Comparison of ENCODE assay signal across 26 mouse cellular contexts in genomic region chr12:75781995-75782394, GRCm38 (mm10). TPM values are rescaled to one million over a fixed set of nuclear protein-coding genes. Genes with fewer than 3 reads are reported as not detected.
DNase-seq lines count a peak whose midpoint lies in the region; ATAC-seq and TF ChIP-seq lines count a peak whose summit lies in the region.
"Had no signal": no experiment of that assay in that cellular context is flagged by ENCODE, and none has a peak within 500 bp of the region (broad histone marks: within the 10 kb centered on the region; RNA-seq: fewer than 3 reads in every experiment).

No protein-coding gene starts in this region.

- ATAC-seq in liver, postnatal 0 days = no peak
- no peak for ATAC-seq in liver, embryonic 11.5 days (replicated peaks; ENCODE audit: low FRiP score)
- ATAC-seq in granulocyte monocyte progenitor cell, adult 5-6 weeks (replicated peaks; ENCODE audit: poor library complexity, severe bottlenecking) = peak; percentile 69
- ATAC-seq: CD4-positive, CD25-positive, alpha-beta regulatory T cell, adult 4 months; forebrain, embryonic 15.5 days; hindbrain, embryonic 16.5 days; Patski had no signal

- no peak for TF ChIP-seq CTCF in liver, postnatal 0 days (IDR thresholded peaks at IDR 0.05; ENCODE audit: low read depth)
- no peak for TF ChIP-seq CTCF in MEL (IDR thresholded peaks at IDR 0.05 in 2 of 3, conservative IDR thresholded peaks at IDR 0.05 in 1 of 3; ENCODE audit: control insufficient read depth in 1 of 3, insufficient read depth in 1 of 3, low read depth in 2 of 3, low read length in 3 of 3, poor library complexity in 1 of 3, severe bottlenecking in 1 of 3)

- no peak overlapping the region for H3K4me3 ChIP-seq in liver, postnatal 0 days (ENCODE audit: low read depth, low read length)
- H3K4me3 ChIP-seq in liver, embryonic 11.5 days (ENCODE audit: low read depth, low read length) = no peak overlapping the region
- H3K4me3 ChIP-seq in MEL (ENCODE audit: control insufficient read depth in 1 of 2, insufficient read depth in 1 of 2, low read depth in 2 of 2, low read length in 2 of 2) = peak overlapping the region; percentile 10 to 32; a peak in 3 of 4 replicates
- H3K4me3 ChIP-seq in heart, embryonic 10.5 days = no peak overlapping the region
- H3K4me3 ChIP-seq: embryonic facial prominence, embryonic 12.5 days; embryonic facial prominence, embryonic 15.5 days; forebrain, embryonic 12.5 days; forebrain, embryonic 15.5 days; heart, embryonic 12.5 days; heart, embryonic 15.5 days; hindbrain, embryonic 10.5 days; hindbrain, embryonic 13.5 days had no signal

- H3K36me3 ChIP-seq in liver, postnatal 0 days (replicated peaks; ENCODE audit: insufficient read depth, low read length) = no peaks in the 10 kb centered on the region
- H3K36me3 ChIP-seq in liver, embryonic 11.5 days (ENCODE audit: control insufficient read depth, insufficient read depth, low read length) = no peaks in the 10 kb centered on the region
- H3K36me3 ChIP-seq in MEL (ENCODE audit: control insufficient read depth in 1 of 2, insufficient read depth in 2 of 2, low read length in 2 of 2) = peaks cover 0 to 12% of the 10 kb centered on the region in 2 experiments; a peak in 2 of 4 replicates
- no peaks in the 10 kb centered on the region for H3K36me3 ChIP-seq in heart, embryonic 10.5 days
- H3K36me3 ChIP-seq: embryonic facial prominence, embryonic 12.5 days; embryonic facial prominence, embryonic 15.5 days; forebrain, embryonic 12.5 days; forebrain, embryonic 15.5 days; heart, embryonic 12.5 days; heart, embryonic 15.5 days; hindbrain, embryonic 10.5 days; hindbrain, embryonic 13.5 days had no signal

- H3K27ac ChIP-seq in liver, postnatal 0 days (ENCODE audit: low read depth) = 0 out of 2 replicates have a peak overlapping the region, but pooled peaks have one; percentile 30
- no peak overlapping the region for H3K27ac ChIP-seq in liver, embryonic 11.5 days (ENCODE audit: low read depth, low read length)
- peak overlapping the region; percentile 69 for H3K27ac ChIP-seq in MEL (ENCODE audit: control insufficient read depth, low read depth, low read length)
- H3K27ac ChIP-seq in heart, embryonic 10.5 days = no peak overlapping the region
- H3K27ac ChIP-seq: embryonic facial prominence, embryonic 12.5 days; embryonic facial prominence, embryonic 15.5 days; forebrain, embryonic 12.5 days; forebrain, embryonic 15.5 days; heart, embryonic 15.5 days; hindbrain, embryonic 10.5 days; hindbrain, embryonic 13.5 days had no signal

- DNase-seq in liver, postnatal 0 days = no peak
- DNase-seq in liver, embryonic 11.5 days (ENCODE audit: low spot score) = no peak
- DNase-seq in MEL (ENCODE audit: low read depth, low spot score) = peak; percentile 67
- no peak for DNase-seq in right cerebral cortex, postnatal 10 days (ENCODE audit: low spot score in 2 of 2)
- no peak for DNase-seq in left cerebral cortex, adult 18-20 months (ENCODE audit: low spot score in 2 of 2)
- DNase-seq in heart, embryonic 10.5 days (ENCODE audit: low spot score) = no peak
- DNase-seq: adrenal gland, postnatal 10 days; cerebellum, adult 11 months; cerebellum, adult 2 months; cerebellum, adult 9-11 months; cerebellum, postnatal 25 days; gastrocnemius, postnatal 25 days; heart, postnatal 10 days; heart, postnatal 36 days had no signal

- no peak overlapping the region for H3K9ac ChIP-seq in liver, postnatal 0 days (replicated peaks)
- no peak overlapping the region for H3K9ac ChIP-seq in liver, embryonic 11.5 days (ENCODE audit: low read depth, low read length)
- H3K9ac ChIP-seq in MEL (ENCODE audit: control insufficient read depth, low read depth, low read length, poor library complexity, severe bottlenecking) = peak overlapping the region; percentile 44
- H3K9ac ChIP-seq: embryonic facial prominence, embryonic 12.5 days; embryonic facial prominence, embryonic 15.5 days; forebrain, embryonic 12.5 days; forebrain, embryonic 15.5 days; heart, embryonic 12.5 days; heart, embryonic 15.5 days; hindbrain, embryonic 13.5 days had no signal

- no peaks in the 10 kb centered on the region for H3K9me3 ChIP-seq in liver, postnatal 0 days (ENCODE audit: low read length)
- no peaks in the 10 kb centered on the region; the same call in 1 of the 2 replicates for H3K9me3 ChIP-seq in liver, embryonic 11.5 days (ENCODE audit: control insufficient read depth, low read length)
- no peaks in the 10 kb centered on the region for H3K9me3 ChIP-seq in MEL (replicated peaks; ENCODE audit: insufficient read depth, low read length)
- no peaks in the 10 kb centered on the region for H3K9me3 ChIP-seq in heart, embryonic 10.5 days
- H3K9me3 ChIP-seq: embryonic facial prominence, embryonic 12.5 days; embryonic facial prominence, embryonic 15.5 days; forebrain, embryonic 15.5 days; heart, embryonic 15.5 days; hindbrain, embryonic 10.5 days had no signal

- TF ChIP-seq POLR2A in MEL (IDR thresholded peaks at IDR 0.05; ENCODE audit: control insufficient read depth in 1 of 2, insufficient read depth in 1 of 2, low read depth in 1 of 2, low read length in 2 of 2, poor library complexity in 1 of 2) = no peak

- H3K27me3 ChIP-seq in liver, postnatal 0 days (ENCODE audit: insufficient read depth, low read length) = no peaks in the 10 kb centered on the region
- no peaks in the 10 kb centered on the region for H3K27me3 ChIP-seq in liver, embryonic 11.5 days (replicated peaks; ENCODE audit: control insufficient read depth, insufficient read depth, low read length)
- H3K27me3 ChIP-seq in MEL (ENCODE audit: control insufficient read depth in 1 of 2, insufficient read depth in 2 of 2, low read length in 2 of 2) = no peaks in the 10 kb centered on the region
- no peaks in the 10 kb centered on the region for H3K27me3 ChIP-seq in heart, embryonic 10.5 days (ENCODE audit: insufficient read depth, poor library complexity, severe bottlenecking)
- H3K27me3 ChIP-seq: embryonic facial prominence, embryonic 12.5 days; embryonic facial prominence, embryonic 15.5 days; forebrain, embryonic 12.5 days; forebrain, embryonic 15.5 days; heart, embryonic 12.5 days; heart, embryonic 15.5 days; hindbrain, embryonic 13.5 days had no signal

- H3K4me1 ChIP-seq in liver, postnatal 0 days (ENCODE audit: insufficient read depth) = no peaks in the 10 kb centered on the region
- H3K4me1 ChIP-seq in liver, embryonic 11.5 days (replicated peaks; ENCODE audit: control insufficient read depth, insufficient read depth, low read length) = no peaks in the 10 kb centered on the region
- H3K4me1 ChIP-seq in MEL (ENCODE audit: control insufficient read depth in 1 of 2, insufficient read depth in 2 of 2, low read length in 2 of 2) = peaks cover 2 to 9% of the 10 kb centered on the region in 2 experiments; a peak in 3 of 4 replicates
- H3K4me1 ChIP-seq in heart, embryonic 10.5 days = no peaks in the 10 kb centered on the region
- H3K4me1 ChIP-seq: embryonic facial prominence, embryonic 12.5 days; embryonic facial prominence, embryonic 15.5 days; forebrain, embryonic 12.5 days; forebrain, embryonic 15.5 days; heart, embryonic 12.5 days; heart, embryonic 15.5 days; hindbrain, embryonic 10.5 days; hindbrain, embryonic 13.5 days had no signal

- H3K4me2 ChIP-seq in liver, postnatal 0 days (ENCODE audit: low read depth, low read length) = no peak overlapping the region
- no peak overlapping the region for H3K4me2 ChIP-seq in liver, embryonic 11.5 days
- H3K4me2 ChIP-seq: embryonic facial prominence, embryonic 12.5 days; embryonic facial prominence, embryonic 15.5 days; forebrain, embryonic 12.5 days; forebrain, embryonic 15.5 days; heart, embryonic 12.5 days; heart, embryonic 15.5 days; hindbrain, embryonic 13.5 days had no signal

- WGBS in liver, postnatal 0 days (ENCODE audit: insufficient replicate concordance) = 50% methylated on average over 7 of the region's 7 CpGs
- WGBS in liver, embryonic 11.5 days = 60% methylated on average over 7 of the region's 7 CpGs
- 73% methylated on average over 7 of the region's 7 CpGs for WGBS in heart, embryonic 10.5 days

- TF ChIP-seq RAD21 in MEL (IDR thresholded peaks at IDR 0.05; ENCODE audit: low read depth, low read length) = no peak

- no peaks in the 10 kb centered on the region for H3K79me2 ChIP-seq in MEL (ENCODE audit: control insufficient read depth, insufficient read depth, low read length, poor library complexity)

- no peak for TF ChIP-seq EP300 in liver, postnatal 0 days (IDR thresholded peaks at IDR 0.05; ENCODE audit: low read depth)
- no peak for TF ChIP-seq EP300 in MEL (IDR thresholded peaks at IDR 0.05; ENCODE audit: low read depth in 1 of 2, low read length in 2 of 2)

TF ChIP-seq in MEL, 35 proteins besides CTCF, POLR2A, EP300 and RAD21:
- 0 out of 2 replicates have a peak, but pooled peaks have one; percentile 20 for TF ChIP-seq TCF12 (IDR thresholded peaks at IDR 0.05; ENCODE audit: low read depth, low read length)
- TF ChIP-seq RCOR1 (IDR thresholded peaks at IDR 0.05; ENCODE audit: low read depth, low read length) = no peak
- TF ChIP-seq TAL1 (IDR thresholded peaks at IDR 0.05; ENCODE audit: low read length) = no peak
TF ChIP-seq in MEL: peak in this region for 1.

RNA-seq across cellular contexts. Expression of gene Syne2, which starts 35.9 kb away (rescaled TPM):
- polyA plus RNA-seq in liver, postnatal 0 days (2015; fragmentation: Nextera tagmentation; extraction: Ambion mirVana) = 4.9 and 6.3 TPM in 2 replicates
- polyA plus RNA-seq in liver, embryonic 11.5 days (2014; fragmentation: Nextera tagmentation; extraction: Ambion mirVana) = 17.9 and 21.5 TPM in 2 replicates
- 0.10 and 0.15 TPM in 2 replicates for total RNA-seq in MEL (2012; rRNA removed)
- under 1 TPM in 1 of 2 experiments, not detected in 1; 0.06 TPM for polyA plus RNA-seq in MEL (2012; ENCODE audit: insufficient read depth in 1 of 2, insufficient read length in 2 of 2, low read depth in 1 of 2, low replicate concordance in 2 of 2, missing spikeins in 1 of 2)
- 6.4 and 7.2 TPM in 2 replicates for total RNA-seq in granulocyte monocyte progenitor cell, adult 5-6 weeks (2014; fragmentation: Nextera tagmentation)
- 6.1 and 9.7 TPM in 2 replicates for total RNA-seq in granulocyte monocyte progenitor cell, adult 5-6 weeks (2017)
- total RNA-seq in left cerebral cortex, adult 18-20 months (2021) = 10 to 100 TPM; 20.8 to 21.8 TPM
- 62.4 and 67.6 TPM in 2 replicates for polyA plus RNA-seq in heart, embryonic 10.5 days (2016; fragmentation: Nextera tagmentation; extraction: Ambion mirVana)

RNA-seq across cellular contexts. Expression of gene Sgpp1, which starts 46.5 kb away (rescaled TPM):
- 13.8 and 17.4 TPM in 2 replicates for polyA plus RNA-seq in liver, postnatal 0 days (2015; fragmentation: Nextera tagmentation; extraction: Ambion mirVana)
- polyA plus RNA-seq in liver, embryonic 11.5 days (2014; fragmentation: Nextera tagmentation; extraction: Ambion mirVana) = 21.0 and 23.6 TPM in 2 replicates
- total RNA-seq in MEL (2012; rRNA removed) = 22.7 and 25.7 TPM in 2 replicates
- 10 to 100 TPM in 1 of 2 experiments, not detected in 1; 28.8 TPM for polyA plus RNA-seq in MEL (2012; ENCODE audit: insufficient read depth in 1 of 2, insufficient read length in 2 of 2, low read depth in 1 of 2, low replicate concordance in 2 of 2, missing spikeins in 1 of 2)
- 43.6 and 52.2 TPM in 2 replicates for total RNA-seq in granulocyte monocyte progenitor cell, adult 5-6 weeks (2014; fragmentation: Nextera tagmentation)
- total RNA-seq in granulocyte monocyte progenitor cell, adult 5-6 weeks (2017) = 67.0 and 77.4 TPM in 2 replicates
- 10 to 100 TPM; 30.2 to 32.9 TPM for total RNA-seq in left cerebral cortex, adult 18-20 months (2021)
- 13.5 and 15.5 TPM in 2 replicates for polyA plus RNA-seq in heart, embryonic 10.5 days (2016; fragmentation: Nextera tagmentation; extraction: Ambion mirVana)

Comparison
In these comparisons a context has a peak if more than half of its experiments do, and no peak if none do; other contexts are left out.
1. H3K27ac ChIP-seq: peak in liver, postnatal 0 days (single experiment) and MEL (single experiment); none in liver, embryonic 11.5 days (single experiment) and heart, embryonic 10.5 days (single experiment).
2. H3K4me3 ChIP-seq: peak in MEL (2 of 2); none in liver, postnatal 0 days (single experiment), liver, embryonic 11.5 days (single experiment) and heart, embryonic 10.5 days (single experiment).